Comparison of ENCODE assay signal across 10 mouse cellular contexts in genomic region chr2:31952236-31952635, GRCm38 (mm10). TPM values are rescaled to one million over a fixed set of nuclear protein-coding genes. Genes with fewer than 3 reads are reported as not detected.
DNase-seq lines count a peak whose midpoint lies in the region; ATAC-seq and TF ChIP-seq lines count a peak whose summit lies in the region.
"Had no signal": no experiment of that assay in that cellular context is flagged by ENCODE, and none has a peak within 500 bp of the region (broad histone marks: within the 10 kb centered on the region; RNA-seq: fewer than 3 reads in every experiment).

No protein-coding gene starts in this region.

- no peak overlapping the region for H3K9ac ChIP-seq in midbrain, embryonic 15.5 days
- H3K9ac ChIP-seq: liver, embryonic 15.5 days; stomach, embryonic 15.5 days had no signal

- peak; percentile 47 for DNase-seq in gastrocnemius, postnatal 14 days
- DNase-seq in gastrocnemius, adult 18-20 months (ENCODE audit: low spot score), result no peak
- DNase-seq in layer of hippocampus, adult 2 months (ENCODE audit: low spot score in 2 of 2), result no peak
- DNase-seq in layer of hippocampus, adult 11-12 months (ENCODE audit: low spot score), result no peak
- peak; percentile 45 for DNase-seq in brain, adult 2 months (ENCODE audit: low read depth, low spot score)
- DNase-seq in cerebellum, adult 11-12 months, result no peak
- no peak for DNase-seq in lung, postnatal 14 days

- H3K27ac ChIP-seq in layer of hippocampus, adult 2 months, result no peak overlapping the region
- no peak overlapping the region for H3K27ac ChIP-seq in midbrain, embryonic 15.5 days
- H3K27ac ChIP-seq: liver, embryonic 15.5 days; stomach, embryonic 15.5 days had no signal

- no peaks in the 10 kb centered on the region for H3K36me3 ChIP-seq in midbrain, embryonic 15.5 days (replicated peaks)
- H3K36me3 ChIP-seq: liver, embryonic 15.5 days; stomach, embryonic 15.5 days had no signal

- intact Hi-C loops in gastrocnemius, postnatal 14 days (cut with DNase I; ENCODE audit: low total_unique reads), result no loop called here

- no peak for ATAC-seq in midbrain, embryonic 15.5 days (replicated peaks)

- H3K4me3 ChIP-seq in layer of hippocampus, adult 2 months, result peak overlapping the region; percentile 0; the same call in 1 of the 2 replicates
- H3K4me3 ChIP-seq in midbrain, embryonic 15.5 days, result no peak overlapping the region
- H3K4me3 ChIP-seq: liver, embryonic 15.5 days; stomach, embryonic 15.5 days had no signal

- H3K9me3 ChIP-seq in midbrain, embryonic 15.5 days, result no peaks in the 10 kb centered on the region
- H3K9me3 ChIP-seq: liver, embryonic 15.5 days; stomach, embryonic 15.5 days had no signal

- TF ChIP-seq CTCF in layer of hippocampus, adult 2 months (conservative IDR thresholded peaks at IDR 0.05), result no peak

- peaks cover 3% of the 10 kb centered on the region; the same call in 1 of the 2 replicates for H3K27me3 ChIP-seq in midbrain, embryonic 15.5 days (replicated peaks)
- H3K27me3 ChIP-seq: stomach, embryonic 15.5 days had no signal

- 0 out of 2 replicates have a peak overlapping the region, but pooled peaks have one; percentile 97 for H3K4me2 ChIP-seq in midbrain, embryonic 15.5 days
- H3K4me2 ChIP-seq: liver, embryonic 15.5 days; stomach, embryonic 15.5 days had no signal

- WGBS in midbrain, embryonic 15.5 days, result 74% methylated on average over 10 of the region's 10 CpGs

- H3K4me1 ChIP-seq in midbrain, embryonic 15.5 days, result peaks cover 34% of the 10 kb centered on the region; the same call in 1 of the 2 replicates

RNA-seq across cellular contexts. Expression of gene Aif1l, which starts 2.3 kb away (rescaled TPM):
- total RNA-seq in gastrocnemius, postnatal 14 days (2021), result 10 to 100 TPM; 16.0 to 18.2 TPM
- total RNA-seq in gastrocnemius, adult 18-20 months (2021), result 1 to 10 TPM; 2.9 to 3.3 TPM
- 1 to 10 TPM; 6.0 to 7.4 TPM for total RNA-seq in layer of hippocampus, adult 2 months (2021)
- 26.2 and 29.8 TPM in 2 replicates for polyA plus RNA-seq in midbrain, embryonic 15.5 days (2015; fragmentation: Nextera tagmentation; extraction: Ambion mirVana)

RNA-seq across cellular contexts. Expression of gene Nup214, which starts 22.0 kb away (rescaled TPM):
- 10 to 100 TPM; 20.0 to 20.6 TPM for total RNA-seq in gastrocnemius, postnatal 14 days (2021)
- 10 to 100 TPM; 18.0 to 23.5 TPM for total RNA-seq in gastrocnemius, adult 18-20 months (2021)
- 10 to 100 TPM; 67.0 to 69.3 TPM for total RNA-seq in layer of hippocampus, adult 2 months (2021)
- 71.0 and 75.0 TPM in 2 replicates for polyA plus RNA-seq in midbrain, embryonic 15.5 days (2015; fragmentation: Nextera tagmentation; extraction: Ambion mirVana)

Comparison
In these comparisons a context has a peak if more than half of its experiments do, and no peak if none do; other contexts are left out.
1. DNase-seq: peak in gastrocnemius, postnatal 14 days (single experiment) and brain, adult 2 months (single experiment); none in gastrocnemius, adult 18-20 months (single experiment), layer of hippocampus, adult 2 months (0 of 2), layer of hippocampus, adult 11-12 months (single experiment), cerebellum, adult 11-12 months (single experiment) and lung, postnatal 14 days (single experiment).